Mouse (Mus musculus) inflammation-experienced regulatory T-cells, adult 16 weeks (primary cell): ENCODE measurements around the gene Tmem215. TPM values are rescaled to one million over a fixed set of nuclear protein-coding genes. Genes with fewer than 3 reads are reported as not detected.

ENCODE experiments used
- polyA plus RNA-seq: library from polyadenylated mRNA; unstranded; fragments of 100-300 nt; shearing (Covaris generic); gene quantifications from one replicate; pipeline ENCODE4 v1.2.1, GENCODE M21; 2017

The Tmem215 gene
- not detected for polyA plus RNA-seq

DNA sequence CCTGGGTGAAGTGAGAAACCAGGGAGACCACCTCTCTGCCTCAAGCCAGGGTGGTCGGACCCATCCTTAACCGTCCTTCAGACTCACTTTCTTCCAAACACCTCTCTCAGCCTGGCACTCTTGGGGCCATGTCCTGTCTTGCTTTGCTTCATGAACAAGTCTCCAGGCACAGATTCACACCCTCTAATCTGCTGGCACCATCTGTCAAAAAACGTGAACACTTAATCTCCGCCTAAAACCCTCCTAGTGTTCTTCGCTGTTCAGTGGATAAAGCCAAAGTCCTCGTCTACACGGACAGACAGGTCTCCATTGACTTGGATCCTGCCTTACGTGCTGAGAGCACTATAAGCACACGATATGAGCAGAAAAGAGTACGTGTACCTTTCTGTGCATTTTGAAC lies at the start of gene Tmem215:
Tmem215 (plus strand) TSS at position 301 of the 400 bp plus-strand sequence.

Other genes starting within 250 kb of the Tmem215 start
- gene Ddx58, start 232.4 kb upstream of the Tmem215 start, polyA plus RNA-seq: 102 TPM
- gene Smim27, start 202.6 kb upstream of the Tmem215 start, polyA plus RNA-seq: 57.4 TPM
- gene Topors, start 202.3 kb upstream of the Tmem215 start, polyA plus RNA-seq: 42.9 TPM
- gene Ndufb6, start 192.8 kb upstream of the Tmem215 start, polyA plus RNA-seq: 118 TPM
- 39.9 TPM for gene Aptx, start 231.0 kb downstream of the Tmem215 start, polyA plus RNA-seq
- 418 TPM for gene Dnaja1, start 250.0 kb downstream of the Tmem215 start, polyA plus RNA-seq